Mouse (Mus musculus) heart, embryonic 10.5 days (tissue): ENCODE results near the gene Gosr1. TPM values are rescaled to one million over a fixed set of nuclear protein-coding genes. Genes with fewer than 3 reads are reported as not detected.
"Not testable (repeated sequence)": the region's sequence is repeated elsewhere in the genome, so short reads cannot be mapped to it uniquely, and the experiment has no call there.

Source experiments
- DNase-seq: peaks from one replicate; pipeline ENCODE4 v3.0.0-alpha.2; 2017; ENCODE audit warnings: low spot score
- H3K27ac ChIP-seq: fragments of 300-500 bp; sonication (generic); 2 replicates; pipeline ENCODE4 v1.5.1; 2016; ENCODE audit warnings: mild to moderate bottlenecking
- H3K27me3 ChIP-seq: fragments of 300-500 bp; sonication (generic); 2 replicates; pipeline ENCODE4 v1.6.1; 2016; ENCODE audit warnings: mild to moderate bottlenecking; ENCODE audit not compliant: poor library complexity, insufficient read depth, severe bottlenecking
- H3K36me3 ChIP-seq: fragments of 300-500 bp; sonication (generic); 2 replicates; pipeline ENCODE4 v1.6.1; 2016; ENCODE audit warnings: mild to moderate bottlenecking, moderate library complexity
- H3K4me1 ChIP-seq: fragments of 300-500 bp; sonication (generic); 2 replicates; pipeline ENCODE4 v1.6.1; 2016; ENCODE audit warnings: mild to moderate bottlenecking
- H3K4me3 ChIP-seq: fragments of 300-500 bp; sonication (generic); 2 replicates; pipeline ENCODE4 v1.5.1; 2016; ENCODE audit warnings: mild to moderate bottlenecking, moderate library complexity
- H3K9me3 ChIP-seq: fragments of 300-500 bp; sonication (generic); 2 replicates; pipeline ENCODE4 v1.6.1; 2016; ENCODE audit warnings: mild to moderate bottlenecking, moderate library complexity
- WGBS: fragments of 180-500 bp; shearing (Covaris S2); methylation state at CpG from one replicate; pipeline ENCODE4 v1.1.7; 2016; 5-methylcytosine and 5-hydroxymethylcytosine counted together
- polyA plus RNA-seq: library from polyadenylated mRNA; unstranded; fragments of >200 nt; fragmentation: Nextera tagmentation; extraction: Ambion mirVana; gene quantifications from 2 replicates; pipeline ENCODE4 v1.2.1, GENCODE M21; 2016

The Gosr1 gene
- polyA plus RNA-seq, 1 experiment from 2014 or later, result 20.9 TPM

DNA sequence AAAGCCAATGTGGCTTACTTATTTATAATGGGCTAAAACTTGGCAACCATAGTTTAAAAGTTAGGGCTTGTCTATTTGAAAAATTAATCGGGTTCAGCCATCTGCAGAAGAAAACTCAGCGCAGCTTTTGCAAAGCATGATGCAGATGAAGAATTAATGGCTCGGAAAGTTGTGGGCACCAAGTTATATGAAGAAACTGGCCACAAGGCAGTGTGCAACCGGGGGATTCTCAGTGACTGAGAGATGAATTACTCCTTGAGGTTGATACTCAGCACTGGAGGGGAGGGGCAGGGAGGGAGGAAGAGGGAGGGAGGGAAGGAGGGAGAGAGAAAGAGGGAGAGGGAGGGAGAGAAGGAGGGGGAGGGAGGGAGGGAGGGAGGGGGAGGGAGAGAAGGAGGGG is 46.4 kb downstream of the Gosr1 start:
- Histone ChIP-seq H3K9me3 (no peaks in the 10 kb centered on the region), H3K27ac (no peak overlapping the region), H3K4me3 (no peak overlapping the region), H3K4me1 (no peaks in the 10 kb centered on the region), H3K36me3 (no peaks in the 10 kb centered on the region), H3K27me3 (0 out of 2 replicates have a peak, but pooled peaks cover 5% of the 10 kb centered on the region)
- 76% methylated on average over 4 of the region's 4 CpGs for WGBS
- no peak for DNase-seq

DNA sequence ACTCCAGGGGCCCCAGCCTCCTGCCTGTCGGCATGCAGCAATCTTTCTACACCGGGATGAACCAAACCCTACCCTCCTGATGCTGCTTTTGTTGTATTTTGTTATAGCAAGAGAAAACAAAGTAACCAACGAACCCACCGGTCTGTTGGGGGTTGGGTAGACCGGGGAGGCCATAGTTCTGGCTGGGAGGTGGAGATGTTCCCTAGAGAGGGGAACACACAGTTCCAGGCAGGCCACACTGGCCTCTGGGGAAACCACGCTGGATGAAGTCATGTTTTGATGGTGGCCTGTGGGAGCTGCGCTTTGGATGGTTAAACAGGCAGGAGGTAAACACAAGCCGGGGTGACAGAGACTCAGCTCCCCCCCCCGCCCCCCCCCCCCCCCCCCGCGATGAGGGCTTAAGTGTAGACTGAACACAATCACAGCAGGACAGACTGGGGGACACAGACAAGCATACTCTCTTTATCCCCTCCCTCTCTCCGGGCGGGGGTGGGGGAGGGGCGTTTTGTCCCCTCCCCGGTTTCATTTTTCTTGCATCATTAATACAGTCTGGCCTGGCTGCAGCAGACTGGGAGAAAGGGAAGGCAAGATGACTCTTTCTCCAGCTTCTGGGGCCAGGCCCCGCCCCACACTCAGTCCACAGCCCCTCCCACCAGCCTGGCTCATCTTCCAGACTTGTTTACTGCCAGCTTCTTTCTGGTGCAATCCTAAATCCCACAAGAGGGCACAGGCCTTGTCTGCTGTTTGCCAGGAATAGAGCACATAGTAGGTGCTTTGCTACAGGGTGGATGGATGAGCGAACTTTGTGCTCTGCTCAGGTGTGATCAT is 53.5 kb downstream of the Gosr1 start:
- H3K4me3 ChIP-seq, result no peak overlapping the region
- H3K27me3 ChIP-seq, result 0 out of 2 replicates have a peak, but pooled peaks cover 5% of the 10 kb centered on the region
- 28% methylated on average over 13 of the region's 17 CpGs for WGBS
- peaks cover 20% of the 10 kb centered on the region for H3K4me1 ChIP-seq
- peak overlapping the region; percentile 36; the same call in 1 of the 2 replicates for H3K27ac ChIP-seq
- H3K9me3 ChIP-seq, result no peaks in the 10 kb centered on the region
- DNase-seq, result no peak
- no peaks in the 10 kb centered on the region for H3K36me3 ChIP-seq

DNA sequence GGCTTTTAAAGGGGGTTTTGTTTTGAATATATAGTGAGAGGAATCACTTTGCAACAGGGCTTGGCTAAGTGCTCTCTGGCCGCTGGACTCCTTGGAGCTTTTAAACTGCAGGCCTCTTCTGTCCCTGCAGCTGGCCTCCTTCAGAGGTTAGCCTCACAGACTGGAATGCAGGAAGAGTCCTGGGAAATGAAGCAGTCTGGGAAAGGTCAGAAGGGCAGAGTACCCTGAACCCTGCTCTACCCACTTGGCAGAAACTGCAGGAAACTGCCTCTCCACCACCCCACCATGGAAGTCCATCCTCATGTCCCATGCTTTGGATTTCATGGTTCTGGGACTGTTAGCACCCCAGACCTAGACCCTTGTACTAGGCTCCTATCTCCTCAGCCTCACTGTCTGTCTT is 54.5 kb downstream of the Gosr1 start:
- H3K27ac ChIP-seq, result 0 out of 2 replicates have a peak overlapping the region, but pooled peaks have one; percentile 36
- H3K4me3 ChIP-seq, result no peak overlapping the region
- 0 out of 2 replicates have a peak, but pooled peaks cover 8% of the 10 kb centered on the region for H3K27me3 ChIP-seq
- WGBS, result 30% methylated on average over 1 of the region's 1 CpGs
- no peaks in the 10 kb centered on the region for H3K9me3 ChIP-seq
- no peak for DNase-seq
- peaks cover 20% of the 10 kb centered on the region for H3K4me1 ChIP-seq
- no peaks in the 10 kb centered on the region for H3K36me3 ChIP-seq

DNA sequence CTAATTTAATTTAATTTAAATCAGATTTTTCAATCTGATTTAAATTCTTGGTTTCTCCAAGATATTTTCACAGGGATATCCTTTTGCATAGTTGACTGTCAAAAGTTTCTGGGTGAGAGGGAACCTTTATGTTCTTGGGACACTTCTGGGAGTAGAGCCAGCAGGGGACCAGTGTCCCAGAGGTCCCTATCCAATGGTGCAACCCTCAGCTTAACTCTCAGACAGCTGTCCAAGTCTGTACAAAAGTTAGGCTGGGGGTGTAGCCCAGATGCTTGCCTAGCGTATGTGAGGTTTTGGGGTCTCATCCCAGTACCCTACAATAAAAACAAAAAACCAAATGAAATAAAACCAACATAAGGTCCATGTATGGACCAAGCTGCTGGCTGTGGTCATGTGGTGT is 55.3 kb downstream of the Gosr1 start:
- no peak overlapping the region for H3K4me3 ChIP-seq
- H3K4me1 ChIP-seq, result peaks cover 20% of the 10 kb centered on the region
- WGBS, result 97% methylated on average over 1 of the region's 1 CpGs
- no peaks in the 10 kb centered on the region for H3K9me3 ChIP-seq
- H3K36me3 ChIP-seq, result no peaks in the 10 kb centered on the region
- H3K27ac ChIP-seq, result no peak overlapping the region
- DNase-seq, result no peak
- H3K27me3 ChIP-seq, result 0 out of 2 replicates have a peak, but pooled peaks cover 4% of the 10 kb centered on the region

DNA sequence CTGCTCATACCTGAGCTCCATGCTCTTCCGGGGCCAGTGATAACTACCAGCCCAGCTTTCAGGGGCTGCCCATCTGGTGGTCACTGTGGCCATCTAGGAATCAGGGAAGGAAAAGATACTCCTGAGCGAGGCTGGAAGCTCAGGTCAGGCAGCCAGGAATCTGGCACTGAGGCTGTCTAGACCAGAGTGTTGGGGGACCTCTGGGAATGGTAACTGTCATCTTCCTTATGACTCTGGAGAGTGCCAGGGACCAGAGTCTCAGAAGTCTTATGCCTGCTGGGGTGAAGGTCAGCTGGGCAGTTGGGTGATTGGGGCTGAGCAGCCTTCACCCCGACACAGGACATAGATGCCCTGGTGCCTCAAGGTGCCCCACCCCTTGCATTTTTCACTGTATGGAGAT is 55.7 kb downstream of the Gosr1 start:
- no peaks in the 10 kb centered on the region for H3K36me3 ChIP-seq
- DNase-seq, result no peak
- H3K9me3 ChIP-seq, result no peaks in the 10 kb centered on the region
- peaks cover 20% of the 10 kb centered on the region for H3K4me1 ChIP-seq
- 0 out of 2 replicates have a peak, but pooled peaks cover 4% of the 10 kb centered on the region for H3K27me3 ChIP-seq
- no peak overlapping the region for H3K4me3 ChIP-seq
- no peak overlapping the region for H3K27ac ChIP-seq
- 73% methylated on average over 3 of the region's 3 CpGs for WGBS

DNA sequence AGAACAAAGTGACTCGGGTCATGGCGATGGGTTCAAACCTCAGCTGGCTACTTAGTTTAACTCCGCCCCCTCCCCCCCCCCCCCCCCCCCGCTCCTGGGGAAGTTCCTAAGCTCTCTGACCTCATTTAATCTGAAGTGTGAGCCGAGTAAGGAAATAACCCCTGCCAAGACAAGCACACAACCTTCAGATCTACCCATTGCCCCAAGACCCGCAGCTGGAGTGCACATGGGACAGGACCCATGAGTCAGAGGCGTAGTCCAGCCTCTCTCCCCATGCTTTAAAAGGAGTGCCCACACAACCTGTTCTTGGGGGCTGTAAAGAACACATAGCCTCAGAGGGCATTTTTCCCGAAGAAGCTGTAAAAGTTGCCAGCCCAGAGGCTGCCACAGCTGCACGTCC is 63.8 kb downstream of the Gosr1 start:
- peaks cover 9% of the 10 kb centered on the region; the same call in 1 of the 2 replicates for H3K4me1 ChIP-seq
- H3K4me3 ChIP-seq, result peak overlapping the region; percentile 25
- no peaks in the 10 kb centered on the region for H3K9me3 ChIP-seq
- no peaks in the 10 kb centered on the region for H3K36me3 ChIP-seq
- H3K27ac ChIP-seq, result no peak overlapping the region
- no peak for DNase-seq
- 49% methylated on average over 9 of the region's 9 CpGs for WGBS
- peaks cover 22% of the 10 kb centered on the region; the same call in 1 of the 2 replicates for H3K27me3 ChIP-seq

DNA sequence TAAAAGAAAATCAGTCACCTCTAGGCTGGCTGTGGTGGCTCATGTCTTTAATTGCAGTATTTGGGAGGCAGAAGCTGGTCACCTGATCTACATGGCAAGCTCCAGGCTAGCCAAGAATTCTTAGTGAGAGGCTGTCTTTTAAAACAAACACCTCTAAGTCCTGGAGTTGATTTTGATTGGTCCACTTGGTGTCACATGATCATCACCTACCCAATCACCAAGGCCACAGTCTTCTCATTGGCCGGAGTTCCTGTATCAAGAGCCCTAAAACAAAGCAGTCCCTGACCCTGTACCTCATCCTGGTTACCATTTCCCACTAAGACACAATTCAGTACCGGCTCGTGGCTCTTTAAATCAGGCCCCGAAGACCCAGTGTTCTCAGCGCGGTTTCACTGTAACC is 67.6 kb downstream of the Gosr1 start:
- H3K36me3 ChIP-seq, result no peaks in the 10 kb centered on the region
- no peaks in the 10 kb centered on the region for H3K9me3 ChIP-seq
- 63% methylated on average over 6 of the region's 6 CpGs for WGBS
- H3K4me1 ChIP-seq, result peaks cover 9% of the 10 kb centered on the region; the same call in 1 of the 2 replicates
- H3K4me3 ChIP-seq, result no peak overlapping the region; the same call in 1 of the 2 replicates
- H3K27me3 ChIP-seq, result peaks cover 24% of the 10 kb centered on the region; the same call in 1 of the 2 replicates
- DNase-seq, result no peak
- H3K27ac ChIP-seq, result no peak overlapping the region

DNA sequence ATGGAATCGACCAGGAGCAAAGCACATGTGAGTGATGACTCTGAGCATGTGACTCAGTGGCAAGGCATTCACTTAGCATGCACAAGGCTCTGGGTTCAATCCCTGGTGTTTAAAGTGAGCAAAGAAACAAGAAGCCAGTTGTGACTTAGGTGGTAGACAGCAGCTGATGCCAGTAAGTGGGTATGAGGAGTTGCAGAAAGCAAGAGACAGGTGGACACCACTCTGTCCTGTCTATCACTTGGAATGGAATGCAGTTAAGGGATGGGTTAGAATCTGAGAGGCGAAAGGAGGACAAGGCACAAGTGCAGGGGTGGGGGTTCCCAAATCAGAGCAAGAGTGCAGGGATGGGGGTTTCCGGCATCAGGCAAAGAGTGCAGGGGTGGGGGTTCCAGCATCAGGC is 71.3 kb downstream of the Gosr1 start:
- 69% methylated on average over 3 of the region's 3 CpGs for WGBS

DNA sequence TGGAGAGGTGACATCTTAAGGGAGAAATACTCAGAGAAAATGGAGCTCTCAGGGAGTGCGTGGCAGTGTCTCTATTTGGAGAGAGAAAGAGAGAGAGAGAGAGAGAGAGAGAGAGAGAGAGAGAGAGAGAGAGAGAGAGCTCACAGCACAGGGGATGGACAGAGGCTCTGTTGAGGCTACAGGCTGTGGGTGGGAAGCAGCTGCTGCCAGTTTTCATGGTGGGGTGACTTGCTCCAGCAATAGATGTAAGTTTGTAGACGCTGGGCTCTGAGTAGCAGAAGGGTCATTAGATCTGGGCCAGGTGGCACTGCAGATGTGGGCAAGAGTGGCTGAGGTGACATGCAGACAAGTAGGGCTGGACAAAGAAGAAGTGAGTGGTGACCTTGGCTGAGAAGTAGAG is 77.8 kb downstream of the Gosr1 start:
- DNase-seq, result no peak
- 56% methylated on average over 2 of the region's 2 CpGs for WGBS
- H3K4me1 ChIP-seq, result no peaks in the 10 kb centered on the region
- H3K9me3 ChIP-seq, result no peaks in the 10 kb centered on the region
- H3K27me3 ChIP-seq, result peaks cover 14% of the 10 kb centered on the region; the same call in 1 of the 2 replicates
- no peaks in the 10 kb centered on the region for H3K36me3 ChIP-seq
- H3K27ac ChIP-seq, result no peak overlapping the region
- no peak overlapping the region for H3K4me3 ChIP-seq

More for the DNA sequence above, 71.3 kb downstream of the Gosr1 start:
- H3K27ac ChIP-seq, result no peak overlapping the region
- H3K9me3 ChIP-seq, result no peaks in the 10 kb centered on the region
- H3K27me3 ChIP-seq, result peaks cover 17% of the 10 kb centered on the region; the same call in 1 of the 2 replicates
- no peak for DNase-seq
- H3K4me1 ChIP-seq, result no peaks in the 10 kb centered on the region
- no peak overlapping the region for H3K4me3 ChIP-seq
- no peaks in the 10 kb centered on the region for H3K36me3 ChIP-seq

DNA sequence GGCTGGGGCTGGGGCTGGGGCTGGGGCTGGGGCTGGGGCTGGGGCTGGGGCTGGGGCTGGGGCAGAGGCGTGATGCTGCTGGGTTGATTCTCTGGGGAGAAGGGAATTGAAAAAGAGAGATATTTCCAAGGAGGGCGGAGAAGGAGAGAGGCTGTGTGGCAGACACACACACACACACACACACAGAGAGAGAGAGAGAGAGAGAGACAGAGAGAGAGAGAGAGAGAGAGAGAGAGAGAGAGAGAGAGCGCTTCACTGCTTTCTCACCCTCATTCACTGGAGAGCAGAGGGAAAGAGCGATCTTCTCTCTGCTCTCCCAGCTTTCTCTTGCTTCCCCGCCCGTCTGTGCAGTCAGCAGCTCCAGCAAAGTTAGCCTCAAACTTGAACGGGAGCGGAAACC is 83.9 kb downstream of the Gosr1 start, which contains the start of gene Trarg1:
Gene Trarg1, plus strand, starts transcription at position 301 of the 400 bp plus-strand sequence.
- not testable (repeated sequence) for H3K9me3 ChIP-seq, H3K4me1 ChIP-seq, H3K4me3 ChIP-seq, H3K27ac ChIP-seq, DNase-seq, H3K36me3 ChIP-seq
- WGBS, result 40% methylated on average over 6 of the region's 8 CpGs
- H3K27me3 ChIP-seq, result peaks cover 58% of the 10 kb centered on the region

Other genes starting within 250 kb of the Gosr1 start
- gene Abr, start 141.3 kb downstream of the Gosr1 start, polyA plus RNA-seq, result 32.8 and 33.7 TPM in 2 replicates
- 0.31 and 2.1 TPM in 2 replicates for gene Bhlha9, start 91.1 kb downstream of the Gosr1 start, polyA plus RNA-seq
- gene Trarg1, start 83.8 kb downstream of the Gosr1 start, polyA plus RNA-seq, result 0.04 TPM in 1 of 2 replicates, not detected in the other
- 11.6 and 14.1 TPM in 2 replicates for gene Cpd, start 83.4 kb upstream of the Gosr1 start, polyA plus RNA-seq
- 0.40 TPM in 1 of 2 replicates, not detected in the other for gene Tmigd1, start 138.6 kb upstream of the Gosr1 start, polyA plus RNA-seq
- gene Blmh, start 161.2 kb upstream of the Gosr1 start, polyA plus RNA-seq, result 128 and 152 TPM in 2 replicates
- gene Slc6a4, start 235.0 kb upstream of the Gosr1 start, polyA plus RNA-seq, result 0.83 and 2.3 TPM in 2 replicates